Mouse (Mus musculus) mouse trophoblast stem cell (cell line): ENCODE results near the gene 1700011L22Rik.

Experiments
- in situ Hi-C, 2 experiments: fragments of 300-500 bp; cut with MseI, MboI; formaldehyde crosslinking; loops; 2 replicates in 1 of 2; 3 replicates in 1 of 2; pipeline ENCODE4 v1.15.1; 2025

Gene 1700011L22Rik

DNA sequence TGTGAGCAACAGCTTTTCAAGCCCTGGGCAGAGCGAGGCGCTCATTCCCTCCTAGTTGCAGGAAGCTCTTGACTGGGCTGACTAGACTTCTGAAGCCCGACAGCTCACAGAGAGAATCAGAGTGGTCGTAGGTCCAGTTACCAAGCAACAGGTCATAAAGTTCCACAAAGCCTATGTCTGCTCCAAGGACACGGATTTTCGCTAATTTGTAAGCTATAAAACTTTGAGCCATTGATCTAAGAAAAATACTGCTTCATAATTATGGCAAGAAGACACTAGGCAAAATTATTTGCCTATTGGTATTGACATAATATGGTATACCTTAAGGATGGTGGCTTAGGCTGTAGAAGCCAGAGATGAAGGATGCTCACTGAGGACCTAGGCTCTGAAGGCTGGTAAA, at the start of gene 1700011L22Rik:
Gene 1700011L22Rik, minus strand, starts transcription at position 101 of the 400 bp plus-strand sequence.
- in situ Hi-C loops: no loop called here

DNA sequence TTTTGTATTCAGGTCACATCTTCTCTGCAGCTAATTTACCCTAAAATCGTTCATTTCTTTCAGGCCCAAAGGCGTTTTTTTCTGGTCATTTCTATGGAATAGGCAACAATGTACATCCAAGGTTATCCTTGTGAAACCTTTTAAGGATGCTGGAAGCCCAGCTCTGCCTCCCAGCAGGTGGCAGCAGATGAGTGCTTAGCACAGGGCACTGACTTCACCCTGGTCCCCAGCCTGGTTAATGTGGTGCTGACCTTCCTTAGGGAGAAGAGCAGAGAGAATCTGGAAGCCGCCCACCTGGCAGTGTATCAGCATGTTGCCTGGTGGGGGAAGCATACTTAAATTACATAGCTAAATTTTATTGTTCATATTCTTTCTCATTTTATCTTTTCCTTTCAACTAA, 49.4 kb upstream of the 1700011L22Rik start:
- in situ Hi-C loops: no loop called here

DNA sequence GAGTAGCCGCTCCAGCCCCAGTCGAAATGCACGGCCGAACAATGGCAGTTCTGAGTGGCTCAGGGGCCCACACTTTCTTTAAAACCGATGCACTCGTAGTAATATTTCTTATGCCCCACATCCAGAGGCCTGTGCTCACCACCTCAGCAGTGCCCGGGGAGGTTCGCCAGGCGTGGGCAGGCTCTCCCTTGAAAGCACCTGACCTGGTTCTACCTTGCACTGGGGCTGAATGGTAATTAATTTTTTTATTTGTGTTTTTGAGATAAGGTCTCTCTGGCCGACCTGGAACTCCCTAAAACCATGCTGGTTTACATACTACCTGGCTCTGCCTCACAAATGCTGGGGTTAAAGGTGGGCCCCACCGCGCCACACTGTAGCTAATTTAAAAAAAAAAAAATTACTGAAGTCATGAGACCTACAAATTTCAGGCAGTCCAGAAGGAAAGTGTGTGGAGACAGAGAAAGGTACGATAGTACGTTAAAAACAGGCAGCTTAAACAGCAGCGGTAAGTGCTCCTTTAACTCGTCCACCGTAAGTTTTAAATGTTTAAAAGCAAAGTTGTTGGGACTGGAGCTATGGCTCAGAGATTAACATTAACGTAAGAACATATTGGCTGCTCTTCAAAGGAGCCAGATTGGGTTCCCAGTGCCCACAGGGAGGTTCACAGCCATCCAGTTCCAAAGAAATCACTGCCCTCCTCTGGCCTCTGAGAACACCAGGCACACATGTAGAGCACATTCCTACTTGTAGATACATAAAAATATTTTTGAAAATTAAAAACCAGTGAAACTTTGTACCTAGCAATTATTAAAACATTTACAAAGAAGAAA, 47.1 kb upstream of the 1700011L22Rik start:
- in situ Hi-C loops: no loop called here

DNA sequence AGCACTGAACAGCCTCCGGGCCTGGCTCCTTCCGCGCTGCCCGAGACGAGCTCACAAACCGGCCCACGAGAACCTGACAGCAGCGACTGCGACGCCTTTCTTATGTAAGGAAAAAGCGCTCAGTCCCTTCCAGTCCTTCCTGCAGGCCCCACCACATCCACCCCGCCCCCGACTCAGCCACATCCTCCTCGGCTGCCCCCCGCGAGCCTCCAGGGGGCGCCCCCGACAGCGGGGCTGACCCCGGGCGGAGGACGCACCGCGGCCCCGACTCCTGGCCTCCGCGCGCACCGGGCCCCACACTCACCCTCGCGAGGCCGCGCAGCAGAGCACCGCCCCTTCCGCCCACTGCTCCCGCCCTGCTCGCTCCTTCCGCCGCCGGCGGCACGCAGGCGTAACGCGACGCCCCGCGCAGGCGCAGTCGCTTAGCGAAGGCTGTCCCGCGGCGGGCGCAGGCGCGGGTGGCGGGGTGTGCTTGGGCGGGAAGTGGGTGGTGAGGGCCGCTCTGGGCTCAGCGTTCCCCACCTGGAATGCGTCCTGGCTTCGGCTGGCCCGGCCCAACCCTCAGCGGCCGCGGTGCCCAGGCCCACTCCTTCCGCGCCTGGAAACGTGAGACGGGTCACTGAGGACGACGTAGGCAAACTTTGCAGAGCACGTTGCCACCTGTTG, 46.4 kb upstream of the 1700011L22Rik start, which contains the start of gene Mmaa:
Gene Mmaa, minus strand, starts transcription at position 328 of the 666 bp plus-strand sequence.
- in situ Hi-C loops: no loop called here

DNA sequence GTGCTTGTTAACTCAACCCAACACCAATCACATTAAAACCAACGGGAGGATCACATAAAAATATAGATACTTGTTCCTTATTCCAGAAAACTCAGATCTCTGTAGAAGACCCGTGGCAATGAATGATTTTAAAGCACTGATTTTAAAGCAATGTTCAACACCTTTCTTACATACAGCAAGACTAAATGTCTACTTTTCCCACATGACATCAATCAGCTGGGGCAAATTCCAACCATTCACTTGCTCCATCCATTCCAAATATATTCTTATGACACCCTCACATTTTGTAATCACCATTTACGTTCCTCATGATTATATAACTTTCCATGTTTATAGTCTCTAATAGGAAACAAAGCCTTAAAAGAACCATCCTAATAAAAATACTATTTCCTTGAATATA, 45.5 kb upstream of the 1700011L22Rik start:
- in situ Hi-C loops: no loop called here

DNA sequence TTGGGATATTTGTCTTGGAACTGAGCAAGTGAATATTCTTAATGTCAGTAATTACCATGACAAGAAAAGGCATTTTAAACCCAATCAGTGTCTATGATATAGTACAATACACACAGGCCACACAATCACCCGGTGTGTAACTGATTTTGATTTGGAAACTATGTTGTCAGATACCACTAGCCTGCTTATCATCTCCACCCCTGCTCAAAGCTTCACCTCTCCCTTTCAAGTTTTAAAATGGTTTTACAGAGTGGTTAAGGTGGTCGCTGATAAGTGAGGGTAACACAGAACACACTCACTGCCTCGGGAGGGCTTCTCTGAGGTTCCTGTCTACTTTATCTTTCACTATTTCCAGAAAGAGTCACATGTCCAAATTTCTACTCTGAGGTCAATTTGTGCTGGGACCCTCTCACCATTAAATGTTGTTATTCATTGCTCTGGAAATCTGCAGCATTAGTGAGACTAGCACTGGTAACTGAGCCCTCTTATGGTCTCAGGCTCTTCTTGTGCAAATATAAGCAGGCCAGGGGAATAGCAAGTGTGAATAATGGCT, 44.4 kb upstream of the 1700011L22Rik start:
- in situ Hi-C loops: no loop called here

DNA sequence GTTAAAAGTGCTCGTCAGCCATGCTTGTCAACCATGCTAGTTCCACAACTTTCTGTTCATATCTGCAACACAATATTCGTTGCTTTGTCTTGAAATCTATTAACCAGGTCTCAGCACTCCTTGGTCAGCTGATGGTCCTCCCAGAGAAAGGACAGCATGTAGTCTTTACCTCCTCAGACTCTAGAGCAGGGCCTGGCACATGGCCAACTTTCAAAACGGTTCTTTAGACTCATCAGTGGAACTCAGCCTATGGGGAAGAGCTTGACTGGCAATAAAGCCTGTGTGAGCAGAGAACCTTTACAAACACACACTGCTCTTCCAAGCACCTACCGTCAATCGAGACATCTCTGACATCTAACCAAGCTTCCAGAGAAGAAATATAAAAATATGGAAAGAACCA, 41.2 kb upstream of the 1700011L22Rik start:
- in situ Hi-C loops: no loop called here

DNA sequence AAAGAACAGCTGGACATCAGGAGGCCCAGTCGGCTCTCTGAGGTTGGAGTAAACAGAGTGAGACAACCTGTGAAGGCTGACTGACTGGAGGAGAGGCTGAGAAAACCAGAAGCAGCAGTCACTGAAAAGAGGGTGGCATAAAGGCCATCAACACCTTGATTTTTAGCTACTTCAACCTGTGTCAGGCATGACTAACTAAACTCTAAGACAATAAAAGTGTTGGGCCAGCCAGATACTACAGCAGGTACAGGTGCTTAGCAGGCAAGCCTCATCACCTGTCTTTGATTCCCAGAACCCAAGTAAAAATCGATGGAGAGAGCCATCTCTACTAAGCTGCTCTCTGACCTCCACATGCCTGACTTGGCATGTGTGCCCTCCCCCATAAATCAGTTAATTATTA, 40.3 kb upstream of the 1700011L22Rik start:
- in situ Hi-C loops: no loop called here

DNA sequence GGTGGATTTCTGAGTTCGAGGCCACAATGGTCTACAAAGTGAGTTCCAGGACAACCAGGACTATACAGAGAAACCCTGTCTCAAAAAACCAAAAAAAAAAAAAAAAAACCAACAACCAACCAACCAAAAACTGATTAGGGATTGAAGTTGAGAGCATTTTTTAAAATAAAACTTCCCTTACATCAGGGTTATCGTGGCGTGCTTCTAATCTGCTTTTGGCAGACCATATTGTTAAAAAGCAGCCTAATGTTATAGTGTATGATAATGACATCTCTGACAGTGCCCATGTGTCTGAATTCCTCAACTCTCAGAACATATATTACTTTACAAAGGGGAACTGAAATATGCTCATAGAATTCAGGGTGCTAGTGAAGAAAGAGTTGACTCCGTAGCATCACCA, 39.9 kb upstream of the 1700011L22Rik start:
- in situ Hi-C loops: no loop called here

DNA sequence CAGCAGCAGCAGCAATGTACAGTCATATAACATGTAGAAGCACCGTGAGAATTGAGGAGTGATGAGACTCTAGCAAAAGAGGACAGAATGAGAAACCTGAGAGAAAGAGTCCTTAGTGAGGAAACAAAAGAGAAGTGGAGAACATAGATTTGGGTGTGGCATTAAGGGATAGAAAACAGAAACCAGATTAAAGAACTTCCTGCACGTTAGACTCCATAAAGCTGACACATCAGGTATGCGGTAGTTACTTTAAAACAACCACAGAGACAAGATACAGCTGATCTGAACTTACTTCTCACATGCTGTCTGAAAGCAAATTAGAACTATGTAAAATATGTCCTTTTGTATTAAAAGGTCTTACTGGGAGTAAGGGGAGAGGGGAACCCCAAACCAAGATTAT, 38.1 kb upstream of the 1700011L22Rik start:
- in situ Hi-C loops: no loop called here

DNA sequence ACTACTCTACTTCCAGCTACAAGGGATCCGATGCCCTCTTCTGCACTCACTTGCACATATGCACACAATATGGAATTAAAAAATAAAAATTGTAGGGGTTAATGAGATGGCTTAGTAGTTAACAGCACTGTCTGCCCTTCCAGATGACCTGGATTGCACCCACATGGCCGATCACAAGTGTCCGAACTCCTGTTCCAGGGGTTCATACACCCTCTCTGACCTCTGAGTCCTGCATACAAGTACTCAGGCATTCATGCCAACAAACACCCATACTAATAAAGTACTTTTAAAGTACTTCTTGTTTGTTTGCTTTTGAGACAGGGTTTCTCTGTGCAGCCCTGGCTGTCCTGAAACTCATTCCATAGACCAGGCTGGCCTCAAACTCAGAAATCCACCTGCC, 36.3 kb upstream of the 1700011L22Rik start:
- in situ Hi-C loops: no loop called here

DNA sequence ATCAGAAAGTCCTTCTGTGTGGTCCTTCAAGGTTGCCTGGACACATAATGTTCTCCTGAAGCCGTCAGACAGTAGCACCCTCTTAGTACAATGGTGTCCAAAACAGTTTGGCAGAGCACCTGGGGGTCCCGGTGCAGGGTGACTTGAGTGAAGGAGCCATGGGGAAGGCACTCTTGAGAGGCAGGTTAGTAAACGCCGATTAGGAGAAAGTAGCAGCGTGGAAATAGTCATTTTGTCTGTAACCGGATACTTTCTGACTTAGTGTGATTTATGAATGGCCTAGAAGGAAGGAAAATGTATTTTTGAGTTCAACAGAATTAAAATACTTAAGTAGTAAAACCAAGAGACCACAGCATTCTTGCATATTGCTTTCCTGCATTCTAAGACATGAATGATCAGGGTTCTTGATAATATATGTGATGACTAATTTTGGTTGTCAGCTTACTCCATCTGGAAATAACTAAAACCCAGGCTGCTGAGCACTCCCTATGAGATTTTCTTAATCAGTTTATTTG, 33.1 kb upstream of the 1700011L22Rik start:
- in situ Hi-C loops: no loop called here

DNA sequence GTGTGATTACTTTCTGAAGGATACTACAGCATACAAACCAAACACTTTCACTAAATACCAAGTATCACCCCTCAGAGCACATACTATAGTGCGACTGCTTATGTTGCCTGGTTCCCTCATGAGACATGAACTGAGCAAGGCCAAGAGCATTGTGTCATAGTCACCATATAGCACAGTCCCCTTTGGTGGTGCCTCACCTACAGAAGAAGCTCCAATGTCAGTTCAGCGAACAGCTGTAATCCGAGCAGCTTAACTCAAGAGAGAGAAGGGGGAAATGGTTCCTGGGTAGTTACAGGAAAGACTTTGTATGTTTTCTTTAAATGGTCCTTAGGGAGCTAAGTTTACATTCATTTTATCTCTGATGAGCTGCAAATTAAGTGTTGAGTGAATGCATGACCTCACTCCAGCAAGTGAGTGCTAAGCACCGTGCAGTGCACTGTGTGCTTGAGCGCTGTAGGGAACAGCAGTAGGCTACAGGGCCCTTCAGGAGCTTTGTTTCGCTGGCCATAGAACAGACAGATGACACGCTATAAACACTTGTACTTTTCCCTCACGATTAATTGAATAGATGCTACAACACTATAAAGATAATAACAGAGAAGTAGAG, 29.0 kb upstream of the 1700011L22Rik start:
- in situ Hi-C loops: no loop called here

DNA sequence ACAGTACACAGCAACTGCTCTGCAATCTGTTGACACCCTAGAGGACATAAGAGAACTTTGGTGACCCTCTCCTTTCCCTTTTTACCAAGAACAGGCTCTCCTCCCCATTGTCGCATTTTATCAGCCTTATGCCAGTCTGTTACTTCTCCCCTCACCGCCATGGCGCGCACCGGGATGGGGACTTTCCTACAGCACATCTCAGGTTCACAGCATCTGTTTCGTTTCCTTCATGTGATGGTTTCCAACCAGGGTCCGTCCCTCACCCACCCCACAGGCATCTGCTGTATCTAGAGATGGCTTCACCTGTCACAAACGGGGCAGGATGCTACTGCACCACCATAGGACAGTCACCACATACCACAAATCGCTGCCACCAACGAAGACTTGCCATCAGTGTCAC, 26.6 kb upstream of the 1700011L22Rik start:
- in situ Hi-C loops: no loop called here

DNA sequence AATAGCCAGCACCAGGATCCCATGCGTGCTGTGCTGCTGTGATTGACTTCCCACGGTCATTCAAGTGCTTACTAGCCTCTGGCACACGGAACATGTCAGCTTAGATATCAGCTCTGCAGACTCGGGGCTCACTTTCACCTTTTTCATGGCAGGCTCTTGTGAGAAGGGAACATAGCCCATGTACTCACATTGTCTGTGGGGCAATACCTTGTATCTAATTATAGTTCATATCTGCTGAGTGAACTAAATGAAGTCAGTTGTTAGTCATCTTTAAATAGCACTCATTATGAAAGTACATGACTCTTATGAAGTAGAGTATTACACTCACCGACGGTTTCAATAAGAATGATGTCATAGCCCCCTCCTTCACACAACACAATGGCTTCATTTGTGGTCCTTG, 25.4 kb upstream of the 1700011L22Rik start:
- in situ Hi-C loops: no loop called here

DNA sequence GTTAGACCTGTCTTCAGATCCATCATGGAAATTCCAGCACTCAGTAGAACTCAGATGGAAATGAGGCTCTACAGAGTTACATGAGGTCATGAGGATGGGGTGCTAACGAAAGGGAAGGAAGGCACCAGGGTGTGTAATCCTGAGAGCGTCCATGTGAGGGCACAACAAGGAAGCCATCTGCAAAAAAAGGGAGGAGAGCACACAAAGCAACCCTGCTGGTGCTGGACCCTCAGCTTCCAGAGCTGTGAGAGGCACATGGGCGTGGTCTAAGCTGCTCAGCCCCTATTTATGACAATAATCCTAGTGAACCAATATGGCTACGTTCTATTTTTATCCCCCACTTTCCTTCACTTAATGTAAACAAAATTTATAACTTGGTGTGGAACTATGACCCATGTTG, 24.3 kb upstream of the 1700011L22Rik start:
- in situ Hi-C loops: no loop called here

DNA sequence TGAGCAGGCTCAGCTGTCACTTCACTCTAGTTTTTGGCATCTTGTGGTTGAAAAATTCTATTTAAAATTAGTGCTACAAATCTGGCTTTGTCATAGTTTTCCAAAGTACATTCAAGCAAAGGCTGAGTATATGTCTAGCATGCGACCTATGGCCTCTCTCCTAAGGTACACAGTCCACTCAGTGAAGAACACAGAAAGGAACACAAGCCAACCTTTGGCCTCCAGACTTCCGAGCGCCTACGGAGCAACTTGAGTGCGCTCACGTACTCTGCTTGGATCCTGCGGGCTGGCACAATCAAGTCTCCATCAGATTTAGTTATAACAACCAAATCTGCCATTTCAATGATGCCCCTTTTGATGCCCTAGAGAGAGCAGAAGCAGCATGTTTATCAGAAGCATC, 20.6 kb upstream of the 1700011L22Rik start:
- in situ Hi-C loops: no loop called here

DNA sequence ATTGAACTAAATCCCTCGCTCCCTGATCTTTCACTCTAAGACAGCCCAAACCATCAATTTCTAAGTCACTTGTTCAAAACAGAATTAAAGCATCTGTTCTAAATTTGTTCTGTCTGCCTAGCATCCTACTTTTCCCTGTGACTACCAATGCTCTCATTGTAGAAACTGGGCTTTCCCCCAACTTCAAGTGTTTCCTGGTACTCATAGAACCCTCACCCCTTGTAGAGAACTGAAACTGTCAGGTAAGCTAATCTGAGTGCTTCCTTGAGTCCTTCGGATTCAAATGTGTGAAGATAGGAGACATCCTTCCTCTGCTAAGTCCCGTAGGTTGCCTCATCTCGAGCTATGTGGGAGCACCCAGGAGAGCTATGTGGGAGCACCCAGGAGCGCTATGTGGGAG, 13.6 kb upstream of the 1700011L22Rik start:
- in situ Hi-C loops: no loop called here

DNA sequence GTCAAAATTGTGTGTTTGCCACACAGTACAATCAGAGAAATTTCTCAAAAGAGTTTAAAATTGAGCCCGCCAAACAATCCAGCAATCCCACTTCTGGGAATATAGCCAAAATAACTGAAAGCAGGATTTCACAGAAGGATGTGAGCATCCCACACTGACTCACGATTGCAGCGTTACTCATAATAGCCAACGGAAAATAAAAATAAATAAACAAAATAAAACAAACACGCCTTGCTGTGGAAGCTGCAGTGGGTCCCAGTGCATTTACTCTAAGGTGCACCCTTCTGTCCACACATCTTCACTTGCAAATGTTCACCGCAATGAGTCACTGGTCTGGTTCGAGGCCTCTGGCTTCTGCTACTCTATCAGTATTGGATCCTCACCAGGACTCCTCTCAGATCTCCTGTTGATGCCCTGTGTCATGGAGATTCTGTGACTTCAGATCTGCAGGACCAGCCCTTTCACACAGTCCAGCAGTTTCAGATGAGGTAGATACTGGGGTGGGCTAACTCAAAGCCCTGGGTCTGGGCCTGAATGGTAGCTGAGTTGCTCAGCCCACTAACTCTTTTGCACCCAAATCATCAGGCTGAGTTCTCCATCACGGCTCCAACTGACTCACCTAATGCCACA, 7.8 kb upstream of the 1700011L22Rik start:
- in situ Hi-C loops: no loop called here

DNA sequence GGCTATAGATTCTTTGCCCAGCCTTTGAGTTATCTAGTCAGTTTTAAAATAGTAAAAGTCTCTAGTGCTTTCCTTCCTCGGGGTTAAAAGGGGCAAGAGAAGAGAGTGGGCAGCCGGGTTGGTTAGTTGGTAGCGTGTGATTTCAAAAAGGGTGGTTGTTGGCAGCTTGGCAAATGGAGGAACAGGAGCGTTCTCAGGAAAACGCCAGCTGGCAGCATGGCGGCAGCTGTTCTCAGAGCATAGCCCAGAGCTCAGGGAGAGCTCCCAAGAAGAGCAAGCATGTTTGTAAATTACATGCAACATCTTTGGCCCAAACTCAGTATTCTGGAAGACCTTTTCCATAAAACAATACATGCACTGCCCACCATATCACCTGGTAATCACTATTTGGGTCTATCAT, 5.4 kb upstream of the 1700011L22Rik start:
- in situ Hi-C loops: no loop called here

DNA sequence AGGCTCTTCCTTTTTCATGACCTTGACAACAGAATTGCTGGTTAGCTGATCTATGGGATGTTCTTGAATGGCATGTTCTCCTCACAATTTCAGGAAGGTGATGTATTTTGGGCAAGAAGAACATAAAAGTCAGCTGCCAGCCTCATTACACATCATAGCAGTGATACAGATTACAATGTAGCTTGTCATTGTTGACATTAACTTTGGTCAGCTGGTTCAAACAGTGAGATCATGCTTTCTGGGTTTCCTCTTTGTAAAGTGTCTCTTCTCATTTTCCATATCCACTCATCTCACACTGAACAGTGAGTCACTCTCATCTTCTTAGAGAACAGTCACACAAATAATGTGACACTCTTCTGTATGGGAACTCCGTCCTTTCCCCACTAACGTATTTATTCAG, 4.9 kb downstream of the 1700011L22Rik start:
- in situ Hi-C loops: no loop called here

DNA sequence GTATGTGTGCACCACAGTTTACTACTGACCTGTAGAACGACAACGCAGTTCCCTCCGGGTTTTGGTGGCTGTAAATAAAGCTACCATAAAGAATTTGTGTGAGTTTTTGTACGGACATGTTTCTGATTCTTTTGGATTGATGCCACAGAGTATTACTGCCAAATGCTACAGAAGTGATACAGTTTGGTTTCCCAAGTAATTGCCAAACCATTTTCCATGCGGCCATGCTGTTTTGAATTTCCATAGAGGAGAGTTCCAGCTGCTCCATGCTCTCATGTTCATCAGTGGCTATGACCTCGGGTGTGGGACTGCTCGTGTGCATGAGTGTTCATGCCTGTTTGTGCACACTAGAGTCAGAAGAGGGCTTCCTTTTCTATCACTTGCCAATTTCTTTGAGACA, 8.4 kb downstream of the 1700011L22Rik start:
- in situ Hi-C loops: no loop called here
